Mouse (Mus musculus) telencephalon, adult 2 months (tissue): ENCODE measurements around the gene Babam2.
A peak's percentile ranks its signal among the peaks of the same experiment; 100 is the strongest.

ENCODE experiments used
- DNase-seq: peaks from one replicate; pipeline ENCODE4 v3.0.0-alpha.2; 2011; ENCODE audit warnings: low read depth, low spot score

The Babam2 gene

GRCm38 (mm10) chr5:31984369-31984961, 287.0 kb downstream of the Babam2 start:
- peak; percentile 85 for DNase-seq

- no peak for DNase-seq
These were observed 287.5 kb downstream of the Babam2 start for GRCm38 (mm10) chr5:31985021-31985420.

- DNase-seq, result no peak
These were observed 290.2 kb downstream of the Babam2 start for GRCm38 (mm10) chr5:31987541-31988307.

- DNase-seq, result no peak
These were observed 299.9 kb downstream of the Babam2 start for GRCm38 (mm10) chr5:31997189-31997954.

GRCm38 (mm10) chr5:31998806-31999205, 301.3 kb downstream of the Babam2 start:
- DNase-seq, result no peak

- no peak for DNase-seq
These were observed 302.6 kb downstream of the Babam2 start for GRCm38 (mm10) chr5:32000076-32000475.

GRCm38 (mm10) chr5:32001266-32001665, 303.8 kb downstream of the Babam2 start:
- no peak for DNase-seq

GRCm38 (mm10) chr5:32001771-32002170, 304.3 kb downstream of the Babam2 start:
- DNase-seq, result no peak

- DNase-seq, result no peak
These were observed 310.9 kb downstream of the Babam2 start for GRCm38 (mm10) chr5:32008401-32008800.

- DNase-seq, result peak; percentile 71
These were observed 312.6 kb downstream of the Babam2 start for GRCm38 (mm10) chr5:32010056-32010455.

GRCm38 (mm10) chr5:32013053-32013452, 315.6 kb downstream of the Babam2 start:
- no peak for DNase-seq

- DNase-seq, result no peak
These were observed 317.3 kb downstream of the Babam2 start for GRCm38 (mm10) chr5:32014786-32015185.

GRCm38 (mm10) chr5:32015949-32016478, 318.5 kb downstream of the Babam2 start:
- DNase-seq, result no peak

- DNase-seq, result no peak
These were observed 320.2 kb downstream of the Babam2 start for GRCm38 (mm10) chr5:32017686-32018085.

- DNase-seq, result no peak
These were observed 320.8 kb downstream of the Babam2 start for GRCm38 (mm10) chr5:32018276-32018675.

GRCm38 (mm10) chr5:32029834-32030433, 332.4 kb downstream of the Babam2 start:
- no peak for DNase-seq

GRCm38 (mm10) chr5:32033185-32033584, 335.7 kb downstream of the Babam2 start:
- no peak for DNase-seq

- no peak for DNase-seq
These were observed 336.1 kb downstream of the Babam2 start for GRCm38 (mm10) chr5:32033621-32034020.

GRCm38 (mm10) chr5:32034475-32035054, 337.1 kb downstream of the Babam2 start:
- DNase-seq, result no peak

GRCm38 (mm10) chr5:32035721-32036320, 338.3 kb downstream of the Babam2 start:
- peak; percentile 72 for DNase-seq

GRCm38 (mm10) chr5:32036896-32037295, 339.4 kb downstream of the Babam2 start:
- DNase-seq, result no peak
